Mouse (Mus musculus) thymus, adult 2 months (tissue): ENCODE measurements at regions not wholly inside any gene's neighbourhood (a gene's known extent, or its start where the extent isn't known, plus 50 kb on each side); places are given as distances from the start of the nearest gene placed in this dataset.

Experiments used
- CTCF ChIP-seq: fragments of 200-500 bp; IDR thresholded peaks from 2 replicates; pipeline ENCODE4 v1.5.1; 2012; ENCODE audit warnings: mild to moderate bottlenecking, control low read depth, low read length, moderate library complexity, borderline replicate concordance; ENCODE audit not compliant: control insufficient read depth, poor library complexity, insufficient read depth; ENCODE audit errors: extremely low read depth
- POLR2A ChIP-seq: fragments of 200-500 bp; IDR thresholded peaks from 2 replicates; pipeline ENCODE4 v1.6.1; 2012; ENCODE audit warnings: mild to moderate bottlenecking, low read length, control low read depth, moderate library complexity; ENCODE audit not compliant: control insufficient read depth, poor library complexity, insufficient read depth; ENCODE audit errors: extremely low read depth

DNA sequence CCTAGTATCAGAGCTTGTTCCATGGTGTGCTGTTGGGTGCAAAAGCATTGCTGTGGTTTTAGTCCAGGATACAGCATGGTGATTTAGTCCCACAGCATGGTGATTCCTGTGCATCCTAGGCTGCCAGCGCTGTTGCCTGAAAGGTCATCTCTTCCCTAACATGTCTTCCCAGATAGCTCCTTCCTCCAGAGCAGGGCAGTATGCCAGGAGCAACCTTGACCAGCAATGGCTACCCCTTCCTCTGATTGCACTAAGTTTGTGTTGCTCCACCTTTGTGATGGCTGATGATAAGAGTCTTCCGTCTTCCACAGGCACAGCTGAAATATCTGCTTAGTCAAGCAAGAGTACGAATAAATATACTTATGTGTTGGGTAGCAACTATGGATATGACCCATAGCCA is 85.6 kb upstream of the Itga1 start:
- TF ChIP-seq CTCF, result no peak
- no peak for TF ChIP-seq POLR2A
